Mouse (Mus musculus) olfactory bulb, adult 2 months (tissue): Measurements from ENCODE around the gene Pnldc1. TPM values are rescaled to one million over a fixed set of nuclear protein-coding genes. Genes with fewer than 3 reads are reported as not detected.
"Not testable (repeated sequence)": the region's sequence is repeated elsewhere in the genome, so short reads cannot be mapped to it uniquely, and the experiment has no call there.

ENCODE experiments used
- H3K27ac ChIP-seq: fragments of 200-500 bp; 2 replicates; pipeline ENCODE4 v1.5.1; 2012; ENCODE audit warnings: low read depth, low read length; ENCODE audit not compliant: insufficient read depth
- H3K4me1 ChIP-seq: fragments of 200-500 bp; 2 replicates; pipeline ENCODE4 v1.6.1; 2012; ENCODE audit warnings: low read length; ENCODE audit not compliant: control insufficient read depth, insufficient read depth
- H3K4me3 ChIP-seq: fragments of 200-500 bp; 2 replicates; pipeline ENCODE4 v1.5.1; 2012; ENCODE audit warnings: mild to moderate bottlenecking, low read depth, low read length, moderate library complexity; ENCODE audit not compliant: insufficient read depth
- CTCF ChIP-seq: fragments of 200-500 bp; IDR thresholded peaks from 2 replicates; pipeline ENCODE4 v1.5.1; 2012; ENCODE audit warnings: low read depth, mild to moderate bottlenecking, low read length, moderate library complexity; ENCODE audit not compliant: insufficient read depth
- POLR2A ChIP-seq: fragments of 200-500 bp; IDR thresholded peaks from 2 replicates; pipeline ENCODE4 v1.6.1; 2012; ENCODE audit warnings: mild to moderate bottlenecking, low read depth, low read length, moderate library complexity; ENCODE audit not compliant: insufficient read depth
- WGBS: fragments of 180-500 bp; shearing (Covaris S2); methylation state at CpG from one replicate; pipeline ENCODE4 v1.1.7; 2018; 5-methylcytosine and 5-hydroxymethylcytosine counted together
- polyA plus RNA-seq: library from polyadenylated mRNA; stranded (reverse); fragments of >200 nt; gene quantifications from 2 replicates; pipeline ENCODE4 v1.2.4, GENCODE M21; 2012; ENCODE audit warnings: low replicate concordance; ENCODE audit not compliant: missing spikeins, insufficient read depth, insufficient read length

Pnldc1 gene
- polyA plus RNA-seq, result not detected in 2 replicates

DNA sequence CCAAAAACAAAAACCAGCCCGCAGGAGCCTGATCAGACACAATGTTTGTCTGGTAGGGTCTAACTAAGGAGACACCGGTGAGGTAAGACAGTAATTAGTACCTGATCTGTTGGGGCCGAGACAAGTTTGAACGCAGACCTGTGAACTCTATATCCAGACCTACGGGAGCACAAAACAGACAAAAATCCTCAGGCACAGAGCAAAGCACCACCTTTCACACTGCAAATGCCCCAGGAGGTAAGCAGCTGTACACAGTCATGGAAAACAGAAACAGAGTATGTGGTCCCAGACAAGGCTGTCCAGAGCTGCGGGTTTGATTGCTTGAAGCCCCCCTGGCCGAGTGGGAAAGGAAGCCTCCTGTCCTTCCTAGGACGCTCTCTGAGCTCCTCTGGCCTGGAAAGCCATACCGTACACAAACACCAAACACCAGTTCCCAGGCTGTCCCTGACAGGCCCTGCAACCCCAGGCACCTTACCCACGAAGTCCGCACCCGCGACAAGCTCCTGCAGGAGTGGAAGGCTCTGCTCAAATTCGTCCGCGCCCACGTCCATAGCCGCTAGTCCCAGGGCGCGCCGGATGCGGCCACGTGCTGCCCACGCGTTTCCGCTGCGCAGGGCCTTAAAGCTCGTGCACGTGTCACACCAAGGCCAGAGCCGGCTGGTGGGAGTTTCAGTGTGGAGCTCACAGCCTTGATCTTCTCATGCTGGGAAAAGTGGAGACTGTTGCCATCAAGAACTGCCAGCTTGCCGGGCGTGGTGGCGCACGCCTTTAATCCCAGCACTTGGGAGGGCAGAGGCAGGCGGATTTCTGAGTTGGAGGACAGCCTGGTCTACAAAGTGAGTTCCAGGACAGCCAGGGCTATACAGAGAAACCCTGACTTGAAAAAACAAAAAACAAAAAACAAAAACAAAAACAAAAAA is at the start of gene Pnldc1:
TSS of gene Pnldc1 (minus strand) at position 870 of the 920 bp plus-strand sequence.
- TF ChIP-seq POLR2A (no peak), CTCF (no peak)
- H3K4me3 ChIP-seq, result no peak within 1 kb of the TSS
- WGBS, result 86% methylated on average over 35 of the region's 35 CpGs
- H3K4me1 ChIP-seq, result no peaks in the 10 kb centered on the region
- no peak within 1 kb of the TSS for H3K27ac ChIP-seq

DNA sequence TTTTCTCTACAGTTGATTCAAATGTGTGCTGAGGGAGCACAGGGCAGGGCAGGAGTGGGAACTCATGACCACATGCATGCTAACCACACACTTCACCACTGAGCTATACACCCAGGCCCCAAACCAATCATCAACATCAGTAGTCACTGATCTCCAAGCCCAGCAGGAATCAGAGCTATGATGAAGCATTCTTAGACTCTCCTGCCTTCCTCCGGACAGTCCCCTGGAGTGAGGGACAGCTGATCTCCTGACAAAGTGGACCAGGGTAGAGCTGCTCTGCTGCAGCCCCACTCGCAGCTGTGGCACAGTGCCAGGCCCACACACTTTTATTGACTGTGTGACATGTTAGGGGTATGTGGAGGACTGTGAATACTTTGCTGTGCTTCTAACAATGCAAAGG is 49.3 kb upstream of the Pnldc1 start:
- not testable (repeated sequence) for H3K4me3 ChIP-seq
- WGBS, result 3% methylated on average over 2 of the region's 2 CpGs

DNA sequence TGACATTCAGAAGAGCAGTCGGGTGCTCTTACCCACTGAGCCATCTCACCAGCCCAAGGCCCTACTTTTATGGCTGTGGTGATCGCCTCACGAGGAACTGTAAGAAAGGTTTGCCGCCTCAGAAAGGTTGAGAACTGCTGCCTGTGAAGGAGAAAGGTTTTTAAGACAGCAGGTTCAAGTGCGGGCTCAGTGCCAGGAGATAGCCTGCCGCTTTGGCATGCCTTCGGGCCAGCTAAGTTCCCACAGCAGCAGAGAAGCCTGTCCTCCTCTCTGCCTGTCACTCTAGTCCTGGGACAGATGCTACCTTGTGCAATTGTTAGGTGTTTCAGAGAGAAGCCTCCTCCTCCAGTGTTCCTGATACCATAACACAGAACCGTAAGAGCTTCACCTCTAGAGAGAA is 46.6 kb upstream of the Pnldc1 start:
- peaks cover 3% of the 10 kb centered on the region; the same call in 1 of the 2 replicates for H3K4me1 ChIP-seq
- 84% methylated on average over 8 of the region's 8 CpGs for WGBS
- H3K27ac ChIP-seq, result no peak overlapping the region
- no peak overlapping the region for H3K4me3 ChIP-seq
- TF ChIP-seq CTCF (no peak), POLR2A (no peak)

More for the DNA sequence above, 49.3 kb upstream of the Pnldc1 start:
- H3K4me1 ChIP-seq, H3K27ac ChIP-seq: not testable (repeated sequence)

DNA sequence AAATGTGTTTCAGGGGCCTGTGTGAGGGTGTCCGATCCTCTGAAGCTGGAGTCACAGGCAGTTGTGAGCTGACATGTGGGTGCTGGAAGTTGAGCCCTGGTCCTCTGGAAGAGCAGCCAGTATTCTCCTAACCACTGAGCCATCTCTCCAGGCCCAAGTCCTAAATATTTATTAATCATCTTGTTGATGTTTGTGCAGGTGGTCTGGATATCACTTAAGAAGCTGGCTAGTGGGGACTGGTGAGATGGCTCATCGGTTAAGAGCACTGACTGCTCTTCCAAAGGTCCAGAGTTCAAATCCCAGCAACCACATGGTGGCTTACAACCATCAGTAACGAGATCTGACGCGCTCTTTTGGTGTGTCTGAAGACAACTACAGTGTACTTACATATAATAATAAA is 39.6 kb upstream of the Pnldc1 start:
- no peak overlapping the region for H3K27ac ChIP-seq
- TF ChIP-seq POLR2A (no peak), CTCF (no peak)
- H3K4me1 ChIP-seq, result no peaks in the 10 kb centered on the region
- 94% methylated on average over 5 of the region's 5 CpGs for WGBS
- no peak overlapping the region for H3K4me3 ChIP-seq

DNA sequence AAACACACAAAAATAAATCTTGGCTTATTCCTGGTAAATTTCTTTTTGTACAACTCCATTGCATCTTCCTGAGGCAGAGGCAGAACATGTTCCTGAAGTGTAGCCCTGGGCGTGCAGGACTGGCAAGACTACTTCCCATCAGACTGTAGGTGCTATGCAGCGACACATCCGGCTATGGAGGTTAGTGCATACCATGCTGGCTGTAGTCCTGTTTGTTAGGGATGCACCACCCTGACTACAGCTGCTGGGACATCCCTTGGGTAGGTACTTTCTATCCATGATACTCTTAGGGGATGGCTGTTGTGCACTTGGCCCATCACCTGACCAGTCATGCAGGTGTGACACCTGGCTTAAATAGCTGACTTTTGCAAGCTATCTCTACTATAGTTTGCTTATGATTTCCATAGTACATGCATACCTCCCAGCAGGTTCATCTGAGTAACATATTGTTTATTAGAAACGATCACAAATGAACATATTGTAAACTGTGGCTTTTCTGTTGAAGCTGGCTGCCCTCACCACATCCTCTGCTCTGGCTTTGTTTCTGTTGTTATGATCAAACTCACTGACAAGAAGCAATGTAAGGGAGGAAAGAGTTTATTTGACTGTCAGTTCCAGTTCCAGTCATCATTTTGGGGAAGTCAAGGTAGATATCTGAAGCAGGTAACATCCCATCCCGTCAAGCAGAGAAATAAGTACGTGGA is 32.6 kb upstream of the Pnldc1 start:
- 93% methylated on average over 6 of the region's 6 CpGs for WGBS

DNA sequence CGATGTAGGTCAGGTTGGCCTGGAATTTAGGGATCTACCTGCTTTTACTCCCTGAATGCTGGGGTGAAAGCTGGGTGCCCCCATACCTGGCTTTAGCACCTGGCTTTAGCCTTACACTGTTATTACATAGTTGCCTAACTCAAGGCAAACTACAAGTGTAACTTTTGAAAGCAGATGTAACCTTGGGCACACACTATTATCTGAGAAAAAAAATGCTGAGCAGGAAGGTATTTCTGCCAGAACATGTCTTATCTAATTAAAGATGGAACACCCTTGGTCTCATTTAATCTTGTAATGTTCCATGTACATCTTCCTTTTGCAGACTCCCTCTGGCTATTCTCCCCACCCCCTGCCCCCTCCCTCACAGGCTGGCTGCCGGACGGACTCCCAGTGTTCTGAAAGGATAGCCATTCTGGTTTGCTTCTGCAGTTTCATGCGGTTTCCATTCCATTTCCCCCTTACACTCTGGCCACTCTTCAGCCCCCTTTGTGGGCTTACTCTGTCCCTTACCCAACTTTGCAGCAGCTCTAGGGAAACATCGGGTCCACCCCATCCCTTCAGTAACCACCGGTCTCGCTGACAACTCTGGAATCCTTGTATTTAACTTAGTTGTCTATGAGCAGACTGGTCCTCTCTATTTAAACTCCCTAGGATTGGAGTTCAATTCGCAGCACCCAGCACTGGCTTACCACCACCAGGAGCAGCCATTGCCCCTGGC is 31.7 kb upstream of the Pnldc1 start:
- Histone ChIP-seq H3K4me3 (no peak overlapping the region), H3K4me1 (peaks cover 4% of the 10 kb centered on the region), H3K27ac (no peak overlapping the region)
- WGBS, result 66% methylated on average over 8 of the region's 8 CpGs
- TF ChIP-seq POLR2A (no peak), CTCF (no peak)

More for the DNA sequence above, 32.6 kb upstream of the Pnldc1 start:
- TF ChIP-seq CTCF (no peak), POLR2A (no peak)
- Histone ChIP-seq H3K27ac (no peak overlapping the region), H3K4me1 (peaks cover 4% of the 10 kb centered on the region), H3K4me3 (no peak overlapping the region)

DNA sequence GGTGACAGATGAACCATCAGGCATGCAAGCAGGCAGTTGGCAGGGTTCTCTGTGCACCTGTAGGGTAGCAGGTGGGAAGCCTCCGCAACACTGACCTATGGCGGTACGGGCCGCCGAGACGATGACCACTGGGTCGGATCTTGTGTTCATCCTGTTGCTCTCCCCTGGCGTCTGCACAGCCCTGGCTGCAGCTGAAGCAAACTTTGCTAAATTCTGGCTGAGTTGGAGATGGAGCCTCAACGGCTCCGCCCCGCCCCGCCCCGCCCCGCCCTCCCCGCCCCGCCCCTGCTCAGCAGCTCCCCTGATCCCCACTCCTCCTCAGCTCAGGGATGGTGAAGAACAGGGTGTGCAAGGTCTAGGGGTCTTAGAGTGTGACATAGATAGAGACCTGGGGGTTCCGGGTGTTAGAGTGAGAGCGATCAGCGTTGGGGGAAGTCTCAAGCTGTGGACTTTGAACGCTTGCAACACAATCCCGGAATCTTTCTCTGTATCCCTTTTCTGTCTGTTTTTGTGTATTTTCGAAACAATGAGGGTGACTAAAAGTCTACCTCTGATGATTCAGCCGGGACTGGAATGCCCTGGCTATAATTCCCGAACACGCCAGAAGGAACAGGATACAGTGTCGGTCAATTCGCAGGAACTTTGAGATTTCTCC is 30.2 kb upstream of the Pnldc1 start, which contains the start of gene Acat3:
TSS of gene Acat3 (minus strand) at position 450 of the 655 bp plus-strand sequence.
- Histone ChIP-seq H3K4me1 (peaks cover 6% of the 10 kb centered on the region), H3K4me3 (peak within 1 kb of the TSS; percentile 22), H3K27ac (no peak within 1 kb of the TSS)
- no peak for TF ChIP-seq POLR2A
- no peak for TF ChIP-seq CTCF
- 5% methylated on average over 27 of the region's 27 CpGs for WGBS

DNA sequence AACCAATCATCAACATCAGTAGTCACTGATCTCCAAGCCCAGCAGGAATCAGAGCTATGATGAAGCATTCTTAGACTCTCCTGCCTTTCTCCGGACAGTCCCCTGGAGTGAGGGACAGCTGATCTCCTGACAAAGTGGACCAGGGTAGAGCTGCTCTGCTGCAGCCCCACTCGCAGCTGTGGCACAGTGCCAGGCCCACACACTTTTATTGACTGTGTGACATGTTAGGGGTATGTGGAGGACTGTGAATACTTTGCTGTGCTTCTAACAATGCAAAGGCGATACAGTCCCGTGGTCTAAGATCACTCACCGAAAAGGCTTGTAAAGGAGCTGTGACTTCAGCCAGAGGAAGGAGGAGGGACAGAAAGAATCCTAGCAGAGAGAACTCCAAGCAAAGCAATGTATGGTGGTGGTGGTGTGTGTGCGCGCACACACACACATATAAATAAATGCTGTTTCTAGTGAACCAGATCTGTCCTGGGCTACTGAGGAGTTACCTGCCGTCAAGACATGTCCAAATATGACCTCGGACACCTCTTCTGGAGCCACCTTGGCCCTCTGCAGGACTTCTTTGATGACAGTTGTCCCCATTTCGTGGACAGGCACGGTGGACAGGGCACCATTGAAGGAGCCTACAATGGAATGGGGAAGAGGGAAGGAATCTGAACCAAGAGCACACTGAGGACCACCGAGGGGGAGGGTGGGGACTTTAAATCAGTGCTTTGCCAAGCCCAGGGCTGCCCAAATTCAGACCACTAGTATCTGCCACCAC is 29.5 kb upstream of the Pnldc1 start:
- 29% methylated on average over 5 of the region's 12 CpGs for WGBS
- peak overlapping the region; percentile 22; the same call in 1 of the 2 replicates for H3K4me3 ChIP-seq
- not testable (repeated sequence) for H3K4me1 ChIP-seq, H3K27ac ChIP-seq
